Mouse (Mus musculus) T-helper 17 cell (primary cell): ENCODE measurements around the gene Adgre5.

Experiments
- in situ Hi-C, 2 experiments: fragments of 300-600 bp; cut with MboI, MseI; formaldehyde crosslinking; loops; 1 replicate in 1 of 2; 2 replicates in 1 of 2; pipeline ENCODE4 v1.15.1; 2025; ENCODE audit warnings: high pct_unique_total_duplicates in 2 of 2

Gene Adgre5

GRCm38 (mm10) chr8:83694369-83695160 lies 46.6 kb downstream of the Adgre5 start:
- in situ Hi-C loops, result loop anchor here in 1 of 2 experiments (25.0 kb wide), 1 partner anchor 1368 kb away; the partner anchor contains the start of genes Dhps, Fbxw9 and Gm5741

DNA sequence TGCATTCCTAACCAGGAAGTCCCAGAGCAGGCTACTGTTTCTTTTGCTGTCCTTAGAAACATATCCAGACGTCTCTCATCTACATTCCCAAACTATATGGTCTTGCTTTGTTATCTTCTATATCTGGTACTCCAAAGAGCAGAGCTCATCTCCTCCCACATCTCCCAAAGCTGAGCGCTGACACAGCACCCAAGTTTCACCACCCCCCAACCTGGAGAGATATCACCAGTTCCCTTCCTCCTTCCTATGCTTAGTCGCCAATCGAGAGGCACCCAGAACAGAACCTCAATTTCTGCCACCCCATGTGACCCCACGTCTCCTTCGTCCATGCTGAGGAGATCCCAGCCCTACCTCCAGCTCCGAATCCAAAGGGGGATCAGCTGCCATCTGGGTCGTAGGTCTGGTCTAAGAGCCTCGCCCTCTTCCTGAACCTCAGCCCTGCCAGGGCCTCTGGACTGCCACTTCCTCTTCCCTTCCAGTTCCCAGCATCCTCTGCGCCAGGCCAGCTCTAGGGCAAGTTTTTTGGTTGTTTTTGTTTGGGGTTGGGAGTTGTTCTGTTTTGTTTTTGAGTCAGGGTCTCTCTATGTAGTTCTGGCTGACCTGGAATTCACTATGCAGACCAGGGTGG lies 47.4 kb downstream of the Adgre5 start:
- in situ Hi-C loops, result loop anchor here in 1 of 2 experiments (25.0 kb wide), 1 partner anchor 1369 kb away; the partner anchor contains the start of genes Dhps, Fbxw9 and Gm5741

DNA sequence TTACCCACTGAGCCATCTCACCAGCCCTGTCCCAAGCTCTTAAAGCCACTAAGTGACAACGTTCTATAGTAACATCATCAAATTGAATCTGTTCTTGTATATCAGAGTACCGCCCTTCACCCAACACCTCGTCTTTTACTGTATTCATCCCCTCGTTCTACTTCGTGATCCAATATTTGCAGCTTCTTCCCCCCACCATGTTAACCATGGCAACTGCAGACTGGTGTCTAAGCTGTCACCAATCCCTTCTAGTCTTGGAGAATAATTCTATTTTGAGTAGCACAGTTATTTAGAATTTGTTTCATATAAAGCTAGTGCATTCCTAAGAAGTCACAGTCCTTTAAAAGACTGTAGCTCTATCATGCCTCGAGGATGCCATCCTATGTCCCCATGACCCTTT lies 51.9 kb downstream of the Adgre5 start:
- in situ Hi-C loops, result loop anchor here in 1 of 2 experiments (25.0 kb wide), 1 partner anchor 1373 kb away; the partner anchor contains the start of genes Dhps, Fbxw9 and Gm5741

GRCm38 (mm10) chr8:83684517-83684916 lies 56.6 kb downstream of the Adgre5 start:
- in situ Hi-C loops, result loop anchor here in 1 of 2 experiments (25.0 kb wide), 1 partner anchor 1378 kb away; the partner anchor contains the start of genes Dhps, Fbxw9 and Gm5741

- in situ Hi-C loops, result loop anchor here in 1 of 2 experiments (25.0 kb wide), 1 partner anchor 1381 kb away; the partner anchor contains the start of genes Dhps, Fbxw9 and Gm5741
These were observed 60.0 kb downstream of the Adgre5 start for GRCm38 (mm10) chr8:83681099-83681498.

DNA sequence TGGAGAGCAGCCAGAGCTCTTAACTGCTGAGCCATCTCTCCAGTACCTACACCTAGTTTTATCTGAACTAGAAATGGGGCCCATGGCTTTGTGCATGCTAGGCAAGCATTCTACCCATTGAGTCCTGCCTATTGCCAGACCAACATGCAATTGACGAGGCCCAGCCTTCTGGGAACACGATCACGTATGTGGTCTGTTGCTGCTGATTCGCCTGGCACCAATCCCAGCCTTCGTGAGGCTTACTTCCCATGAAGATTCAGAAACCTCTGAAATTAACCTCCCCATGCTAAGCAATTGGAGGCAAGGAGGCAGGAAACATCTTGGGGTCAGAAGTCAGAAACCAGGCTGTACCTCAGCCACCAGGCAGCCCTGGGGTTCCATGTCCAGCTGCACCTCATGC lies 60.5 kb downstream of the Adgre5 start:
- in situ Hi-C loops, result loop anchor here in 1 of 2 experiments (25.0 kb wide), 1 partner anchor 1382 kb away; the partner anchor contains the start of genes Dhps, Fbxw9 and Gm5741

DNA sequence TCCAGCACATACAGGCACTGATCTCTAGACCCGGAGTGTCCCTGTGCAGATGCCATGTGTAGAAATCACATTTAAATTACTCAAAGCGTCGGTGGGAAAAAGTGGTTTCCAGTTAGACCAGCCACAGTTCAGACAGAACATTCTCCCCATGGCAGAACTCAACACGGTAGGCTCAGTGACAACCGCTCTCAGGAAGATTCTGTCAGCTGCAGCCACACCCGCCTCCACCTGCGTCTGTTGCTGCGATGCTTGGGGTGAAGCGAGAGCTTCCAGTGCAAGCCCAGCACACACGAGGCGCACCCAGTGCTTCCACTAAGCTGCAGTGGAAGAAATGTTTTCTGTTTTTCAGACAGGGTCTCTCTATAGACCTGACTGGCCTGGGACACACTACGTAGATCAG lies 61.3 kb downstream of the Adgre5 start:
- in situ Hi-C loops, result loop anchor here in 1 of 2 experiments (25.0 kb wide), 1 partner anchor 1382 kb away; the partner anchor contains the start of genes Dhps, Fbxw9 and Gm5741

GRCm38 (mm10) chr8:83674497-83674896 lies 66.6 kb downstream of the Adgre5 start:
- in situ Hi-C loops, result no loop called here
